ENCODE assay signal across 25 mouse cellular contexts in the genomic region with DNA sequence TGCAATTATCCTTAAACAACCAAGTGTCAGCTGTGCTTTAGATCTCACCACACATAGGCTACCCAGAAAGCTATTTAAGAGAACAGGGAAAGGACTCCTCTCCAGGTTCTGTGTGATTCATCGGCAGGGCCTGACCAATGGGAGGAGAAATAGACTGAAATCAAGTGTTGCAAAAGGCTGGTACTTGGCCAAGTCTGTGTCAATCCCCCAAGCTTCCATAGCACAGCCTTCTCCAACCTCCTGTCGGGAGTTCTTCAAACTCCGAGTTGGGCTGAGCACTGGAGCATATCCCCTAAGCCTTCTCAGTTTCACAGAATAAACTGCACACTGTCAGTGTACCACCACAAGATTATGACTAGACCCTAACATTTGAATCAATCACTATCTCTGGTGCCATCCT.
DNase-seq lines count a peak whose midpoint lies in the region; ATAC-seq lines count a peak whose summit lies in the region.
"Had no signal": no experiment of that assay in that cellular context is flagged by ENCODE, and none has a peak within 500 bp of the region (broad histone marks: within the 10 kb centered on the region; RNA-seq: fewer than 3 reads in every experiment).

No protein-coding gene starts in this region.

- H3K4me1 ChIP-seq in kidney, embryonic 15.5 days, result no peaks in the 10 kb centered on the region
- H3K4me1 ChIP-seq: embryonic facial prominence, embryonic 10.5 days; forebrain, embryonic 15.5 days; limb, embryonic 13.5 days; liver, embryonic 12.5 days; midbrain, embryonic 15.5 days; neural tube, embryonic 12.5 days had no signal

- H3K4me2 ChIP-seq in kidney, embryonic 15.5 days, result no peak overlapping the region
- H3K4me2 ChIP-seq: forebrain, embryonic 15.5 days; hindbrain, embryonic 14.5 days; limb, embryonic 13.5 days; liver, embryonic 12.5 days; midbrain, embryonic 15.5 days; neural tube, embryonic 12.5 days had no signal

- H3K4me3 ChIP-seq in kidney, embryonic 15.5 days (replicated peaks), result no peak overlapping the region
- H3K4me3 ChIP-seq: embryonic facial prominence, embryonic 10.5 days; forebrain, embryonic 15.5 days; limb, embryonic 13.5 days; liver, embryonic 12.5 days; midbrain, embryonic 15.5 days; neural tube, embryonic 12.5 days had no signal

- no peaks in the 10 kb centered on the region for H3K36me3 ChIP-seq in kidney, embryonic 15.5 days
- H3K36me3 ChIP-seq: embryonic facial prominence, embryonic 10.5 days; forebrain, embryonic 15.5 days; limb, embryonic 13.5 days; liver, embryonic 12.5 days; midbrain, embryonic 15.5 days; neural tube, embryonic 12.5 days had no signal

- no peaks in the 10 kb centered on the region for H3K9me3 ChIP-seq in kidney, embryonic 15.5 days (replicated peaks)
- H3K9me3 ChIP-seq: embryonic facial prominence, embryonic 10.5 days; forebrain, embryonic 15.5 days; limb, embryonic 13.5 days; liver, embryonic 12.5 days; midbrain, embryonic 15.5 days; neural tube, embryonic 12.5 days had no signal

- H3K9ac ChIP-seq in kidney, embryonic 15.5 days, result no peak overlapping the region
- H3K9ac ChIP-seq: forebrain, embryonic 15.5 days; hindbrain, embryonic 14.5 days; limb, embryonic 13.5 days; liver, embryonic 12.5 days; midbrain, embryonic 15.5 days; neural tube, embryonic 12.5 days had no signal

- 0 out of 2 replicates have a peak, but pooled peaks cover 6% of the 10 kb centered on the region for H3K27me3 ChIP-seq in kidney, embryonic 15.5 days
- H3K27me3 ChIP-seq: forebrain, embryonic 15.5 days; limb, embryonic 13.5 days; liver, embryonic 12.5 days; midbrain, embryonic 15.5 days; neural tube, embryonic 12.5 days had no signal

- 0 out of 2 replicates have a peak, but pooled peaks have one; percentile 36 for ATAC-seq in kidney, embryonic 15.5 days (replicated peaks; ENCODE audit: low FRiP score)
- ATAC-seq: forebrain, embryonic 15.5 days; inflammation-experienced regulatory T-cells, adult 6 months; liver, embryonic 12.5 days; midbrain, embryonic 15.5 days had no signal

- no peak for DNase-seq in kidney, adult 11 months
- peak; percentile 2 for DNase-seq in NIH3T3 (ENCODE audit: low read depth)
- DNase-seq in adrenal gland, adult 8-10 months, result peak; percentile 52
- peak; percentile 23 for DNase-seq in retina, embryonic 14.5 days (ENCODE audit: low spot score)
- no peak for DNase-seq in layer of hippocampus, adult 8-10 months (ENCODE audit: low spot score in 2 of 2)
- DNase-seq in ovary, adult 18-20 months (ENCODE audit: low spot score), result no peak
- DNase-seq: cerebellum, adult 11 months; cerebellum, adult 9-11 months; gastrocnemius, postnatal 10 days; heart, postnatal 36 days; kidney, adult 2 months; kidney, postnatal 4 days; layer of hippocampus, adult 9-11 months; lung, adult 2 months; lung, postnatal 4 days; right cerebral cortex, postnatal 14 days had no signal

- 52% methylated on average over 3 of the region's 3 CpGs for WGBS in kidney, embryonic 15.5 days

- no peak overlapping the region for H3K27ac ChIP-seq in kidney, embryonic 15.5 days
- H3K27ac ChIP-seq: embryonic facial prominence, embryonic 10.5 days; forebrain, embryonic 15.5 days; hindbrain, embryonic 14.5 days; limb, embryonic 13.5 days; liver, embryonic 12.5 days; midbrain, embryonic 15.5 days; neural tube, embryonic 12.5 days had no signal

Comparison
In these comparisons a context has a peak if more than half of its experiments do, and no peak if none do; other contexts are left out.
1. DNase-seq: peak in NIH3T3 (single experiment), adrenal gland, adult 8-10 months (single experiment) and retina, embryonic 14.5 days (single experiment); none in kidney, adult 11 months (single experiment), layer of hippocampus, adult 8-10 months (0 of 2) and ovary, adult 18-20 months (single experiment).